Mouse (Mus musculus): ENCODE results near the gene Smpx.

DNA sequence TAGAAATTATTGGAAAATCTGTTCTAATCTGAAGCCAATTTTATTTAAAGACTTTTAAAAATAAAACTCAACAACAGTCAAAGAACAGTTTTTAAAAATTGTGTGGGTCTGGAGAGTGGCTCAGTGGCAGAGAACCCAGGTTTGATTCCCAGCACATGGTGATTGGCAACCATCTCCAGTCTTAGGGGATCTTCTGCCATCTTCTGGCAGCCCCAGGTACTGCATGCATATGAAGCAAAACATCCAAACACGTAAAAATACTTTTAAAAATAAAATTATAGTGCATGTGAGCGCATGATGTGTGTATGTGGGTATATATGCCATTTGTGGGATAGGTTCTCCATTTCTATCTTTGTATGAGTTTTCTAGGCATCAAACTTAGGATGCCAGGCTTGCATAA, 26.9 kb upstream of the Smpx start:
- TF ChIP-seq CTCF (conservative IDR thresholded peaks at IDR 0.05 in 1 of 2, IDR thresholded peaks at IDR 0.05 in 1 of 2; ENCODE audit: low read depth in 2 of 2, low read length in 2 of 2) (peak in 1 of 2 experiments; percentile 35; a peak in 2 of 4 replicates), ETS1 (conservative IDR thresholded peaks at IDR 0.05; ENCODE audit: low read depth, low read length) (no peak)

All from CH12.LX (cell line).